Mouse (Mus musculus): ENCODE data around the gene Gm21974. TPM values are rescaled to one million over a fixed set of nuclear protein-coding genes. Genes with fewer than 3 reads are reported as not detected.

The Gm21974 gene
- polyA plus RNA-seq, 1 experiment from 2014 or later: 0.40 TPM

GRCm38 (mm10) chr7:127922451-127923275 lies 27.4 kb upstream of the Gm21974 start:
- Histone ChIP-seq H3K27me3 (ENCODE audit: control insufficient read depth, insufficient read depth, low read length) (no peaks in the 10 kb centered on the region), H3K9ac (replicated peaks; ENCODE audit: low read depth, low read length) (no peak overlapping the region), H3K4me2 (ENCODE audit: low read depth, low read length) (no peak overlapping the region), H3K36me3 (ENCODE audit: control insufficient read depth, insufficient read depth, low read length) (peaks cover 26% of the 10 kb centered on the region; the same call in 1 of the 2 replicates), H3K27ac (ENCODE audit: low read depth, low read length) (no peak overlapping the region), H3K4me1 (ENCODE audit: control insufficient read depth, insufficient read depth, low read length) (no peaks in the 10 kb centered on the region), H3K4me3 (ENCODE audit: low read depth, low read length) (no peak overlapping the region), H3K9me3 (ENCODE audit: control insufficient read depth, low read length) (no peaks in the 10 kb centered on the region)
- 86% methylated on average over 6 of the region's 6 CpGs for WGBS
- ATAC-seq (ENCODE audit: low read depth): no peak

- WGBS: 68% methylated on average over 8 of the region's 8 CpGs
- Histone ChIP-seq H3K36me3 (ENCODE audit: control insufficient read depth, insufficient read depth, low read length) (peaks cover 33% of the 10 kb centered on the region; the same call in 1 of the 2 replicates), H3K4me1 (ENCODE audit: control insufficient read depth, insufficient read depth, low read length) (no peaks in the 10 kb centered on the region)
Observed at GRCm38 (mm10) chr7:127921516-127921915, 26.3 kb upstream of the Gm21974 start.

GRCm38 (mm10) chr7:127919290-127919689 lies 24.0 kb upstream of the Gm21974 start:
- Histone ChIP-seq H3K36me3 (ENCODE audit: control insufficient read depth, insufficient read depth, low read length) (peaks cover 23% of the 10 kb centered on the region), H3K27me3 (ENCODE audit: control insufficient read depth, insufficient read depth, low read length) (no peaks in the 10 kb centered on the region), H3K4me1 (ENCODE audit: control insufficient read depth, insufficient read depth, low read length) (no peaks in the 10 kb centered on the region), H3K4me3 (ENCODE audit: low read depth, low read length) (no peak overlapping the region), H3K9ac (replicated peaks; ENCODE audit: low read depth, low read length) (no peak overlapping the region), H3K9me3 (ENCODE audit: control insufficient read depth, low read length) (no peaks in the 10 kb centered on the region), H3K4me2 (ENCODE audit: low read depth, low read length) (no peak overlapping the region), H3K27ac (ENCODE audit: low read depth, low read length) (no peak overlapping the region)
- no peak for ATAC-seq (ENCODE audit: low read depth)
- 78% methylated on average over 7 of the region's 7 CpGs for WGBS

More at GRCm38 (mm10) chr7:127921516-127921915, 26.3 kb upstream of the Gm21974 start:
- Histone ChIP-seq H3K9me3 (ENCODE audit: control insufficient read depth, low read length) (no peaks in the 10 kb centered on the region), H3K27me3 (ENCODE audit: control insufficient read depth, insufficient read depth, low read length) (no peaks in the 10 kb centered on the region), H3K4me2 (ENCODE audit: low read depth, low read length) (no peak overlapping the region), H3K27ac (ENCODE audit: low read depth, low read length) (no peak overlapping the region), H3K4me3 (ENCODE audit: low read depth, low read length) (no peak overlapping the region), H3K9ac (replicated peaks; ENCODE audit: low read depth, low read length) (no peak overlapping the region)
- no peak for ATAC-seq (ENCODE audit: low read depth)

GRCm38 (mm10) chr7:127918203-127918602 lies 22.9 kb upstream of the Gm21974 start:
- H3K9me3 ChIP-seq (ENCODE audit: control insufficient read depth, low read length): no peaks in the 10 kb centered on the region
- no peak overlapping the region for H3K27ac ChIP-seq (ENCODE audit: low read depth, low read length)
- 60% methylated on average over 3 of the region's 3 CpGs for WGBS
- ATAC-seq (ENCODE audit: low read depth): no peak
- no peak overlapping the region for H3K9ac ChIP-seq (replicated peaks; ENCODE audit: low read depth, low read length)
- H3K4me2 ChIP-seq (ENCODE audit: low read depth, low read length): no peak overlapping the region
- H3K36me3 ChIP-seq (ENCODE audit: control insufficient read depth, insufficient read depth, low read length): peaks cover 21% of the 10 kb centered on the region
- no peaks in the 10 kb centered on the region for H3K27me3 ChIP-seq (ENCODE audit: control insufficient read depth, insufficient read depth, low read length)
- H3K4me1 ChIP-seq (ENCODE audit: control insufficient read depth, insufficient read depth, low read length): peaks cover 1% of the 10 kb centered on the region; the same call in 1 of the 2 replicates
- H3K4me3 ChIP-seq (ENCODE audit: low read depth, low read length): no peak overlapping the region

GRCm38 (mm10) chr7:127915293-127915692 lies 20.0 kb upstream of the Gm21974 start:
- no peak overlapping the region for H3K9ac ChIP-seq (replicated peaks; ENCODE audit: low read depth, low read length)
- no peak overlapping the region for H3K27ac ChIP-seq (ENCODE audit: low read depth, low read length)
- no peak overlapping the region for H3K4me3 ChIP-seq (ENCODE audit: low read depth, low read length)
- WGBS: 92% methylated on average over 12 of the region's 12 CpGs
- no peak for ATAC-seq (ENCODE audit: low read depth)
- peaks cover 13% of the 10 kb centered on the region for H3K36me3 ChIP-seq (ENCODE audit: control insufficient read depth, insufficient read depth, low read length)
- no peaks in the 10 kb centered on the region for H3K27me3 ChIP-seq (ENCODE audit: control insufficient read depth, insufficient read depth, low read length)
- H3K4me2 ChIP-seq (ENCODE audit: low read depth, low read length): no peak overlapping the region
- H3K4me1 ChIP-seq (ENCODE audit: control insufficient read depth, insufficient read depth, low read length): peaks cover 5% of the 10 kb centered on the region; the same call in 1 of the 2 replicates
- H3K9me3 ChIP-seq (ENCODE audit: control insufficient read depth, low read length): no peaks in the 10 kb centered on the region

GRCm38 (mm10) chr7:127912938-127913337 lies 17.7 kb upstream of the Gm21974 start:
- H3K4me2 ChIP-seq (ENCODE audit: low read depth, low read length): peak overlapping the region; percentile 59
- H3K27ac ChIP-seq (ENCODE audit: low read depth, low read length): 0 out of 2 replicates have a peak overlapping the region, but pooled peaks have one; percentile 70
- peak overlapping the region; percentile 65 for H3K4me3 ChIP-seq (ENCODE audit: low read depth, low read length)
- ATAC-seq (ENCODE audit: low read depth): no peak
- H3K9ac ChIP-seq (replicated peaks; ENCODE audit: low read depth, low read length): peak overlapping the region; percentile 61
- peaks cover 20% of the 10 kb centered on the region for H3K36me3 ChIP-seq (ENCODE audit: control insufficient read depth, insufficient read depth, low read length)
- no peaks in the 10 kb centered on the region for H3K27me3 ChIP-seq (ENCODE audit: control insufficient read depth, insufficient read depth, low read length)
- no peaks in the 10 kb centered on the region for H3K9me3 ChIP-seq (ENCODE audit: control insufficient read depth, low read length)
- WGBS: 27% methylated on average over 4 of the region's 4 CpGs
- H3K4me1 ChIP-seq (ENCODE audit: control insufficient read depth, insufficient read depth, low read length): peaks cover 5% of the 10 kb centered on the region; the same call in 1 of the 2 replicates

- Histone ChIP-seq H3K4me2 (ENCODE audit: low read depth, low read length) (peak within 1 kb of the TSS; percentile 59), H3K27ac (ENCODE audit: low read depth, low read length) (peak within 1 kb of the TSS; percentile 70), H3K27me3 (ENCODE audit: control insufficient read depth, insufficient read depth, low read length) (no peaks in the 10 kb centered on the region), H3K9me3 (ENCODE audit: control insufficient read depth, low read length) (no peaks in the 10 kb centered on the region), H3K4me1 (ENCODE audit: control insufficient read depth, insufficient read depth, low read length) (peaks cover 5% of the 10 kb centered on the region; the same call in 1 of the 2 replicates), H3K4me3 (ENCODE audit: low read depth, low read length) (peak within 1 kb of the TSS; percentile 65), H3K9ac (replicated peaks; ENCODE audit: low read depth, low read length) (peak within 1 kb of the TSS; percentile 61), H3K36me3 (ENCODE audit: control insufficient read depth, insufficient read depth, low read length) (peaks cover 19% of the 10 kb centered on the region)
- 1% methylated on average over 40 of the region's 40 CpGs for WGBS
- ATAC-seq (ENCODE audit: low read depth): peak; percentile 96
Observed at GRCm38 (mm10) chr7:127912190-127912871, 17.1 kb upstream of the Gm21974 start, which contains the start of gene Kat8. Gene Kat8, plus strand, starts transcription at chr7:127912516.

- ATAC-seq (ENCODE audit: low read depth): no peak
- Histone ChIP-seq H3K9ac (replicated peaks; ENCODE audit: low read depth, low read length) (no peak overlapping the region), H3K4me1 (ENCODE audit: control insufficient read depth, insufficient read depth, low read length) (peaks cover 13% of the 10 kb centered on the region; the same call in 1 of the 2 replicates), H3K36me3 (ENCODE audit: control insufficient read depth, insufficient read depth, low read length) (peaks cover 19% of the 10 kb centered on the region), H3K4me3 (ENCODE audit: low read depth, low read length) (no peak overlapping the region), H3K27ac (ENCODE audit: low read depth, low read length) (no peak overlapping the region), H3K9me3 (ENCODE audit: control insufficient read depth, low read length) (no peaks in the 10 kb centered on the region), H3K4me2 (ENCODE audit: low read depth, low read length) (no peak overlapping the region), H3K27me3 (ENCODE audit: control insufficient read depth, insufficient read depth, low read length) (no peaks in the 10 kb centered on the region)
- 93% methylated on average over 4 of the region's 4 CpGs for WGBS
Observed at GRCm38 (mm10) chr7:127908656-127909055, 13.4 kb upstream of the Gm21974 start.

GRCm38 (mm10) chr7:127907939-127908338 lies 12.7 kb upstream of the Gm21974 start:
- Histone ChIP-seq H3K27me3 (ENCODE audit: control insufficient read depth, insufficient read depth, low read length) (no peaks in the 10 kb centered on the region), H3K9ac (replicated peaks; ENCODE audit: low read depth, low read length) (no peak overlapping the region), H3K4me2 (ENCODE audit: low read depth, low read length) (no peak overlapping the region), H3K4me3 (ENCODE audit: low read depth, low read length) (no peak overlapping the region), H3K4me1 (ENCODE audit: control insufficient read depth, insufficient read depth, low read length) (peaks cover 10% of the 10 kb centered on the region; the same call in 1 of the 2 replicates), H3K9me3 (ENCODE audit: control insufficient read depth, low read length) (no peaks in the 10 kb centered on the region), H3K27ac (ENCODE audit: low read depth, low read length) (no peak overlapping the region), H3K36me3 (ENCODE audit: control insufficient read depth, insufficient read depth, low read length) (peaks cover 19% of the 10 kb centered on the region)
- ATAC-seq (ENCODE audit: low read depth): no peak
- WGBS: 97% methylated on average over 12 of the region's 12 CpGs
